Mouse (Mus musculus): ENCODE data around the gene Snrpc.

GRCm38 (mm10) chr17:27800710-27801648 lies 37.0 kb upstream of the Snrpc start:
- peak; percentile 53 for TF ChIP-seq CTCF (IDR thresholded peaks at IDR 0.05; ENCODE audit: low read depth)
- TF ChIP-seq EP300 (IDR thresholded peaks at IDR 0.05; ENCODE audit: low read depth): no peak
